In genomic region chr6:36875926-36876325, GRCm38 (mm10) we compare ENCODE assay signal across 12 mouse cellular contexts.
DNase-seq lines count a peak whose midpoint lies in the region.
"Had no signal": no experiment of that assay in that cellular context is flagged by ENCODE, and none has a peak within 500 bp of the region (broad histone marks: within the 10 kb centered on the region; RNA-seq: fewer than 3 reads in every experiment).

No protein-coding gene starts in this region.

- DNase-seq in adrenal gland, postnatal 14 days, result peak; percentile 39
- no peak for DNase-seq in adrenal gland, postnatal 4 days (ENCODE audit: low spot score in 2 of 2)
- DNase-seq in layer of hippocampus, adult 11-12 months (ENCODE audit: low spot score), result peak; percentile 21
- DNase-seq in layer of hippocampus, adult 9-10 months (ENCODE audit: low spot score), result no peak
- DNase-seq in adipocyte (ENCODE audit: low spot score), result peak; percentile 61
- DNase-seq in lung, postnatal 10 days, result peak; percentile 46
- no peak for DNase-seq in natural killer cell, adult 2 months (ENCODE audit: low spot score in 2 of 2)
- DNase-seq in left cerebral cortex, adult 18-20 months (ENCODE audit: low spot score in 2 of 2), result no peak
- DNase-seq: B cell, adult 2 months; cerebellum, postnatal 25 days; kidney, adult 8-10 months; right cerebral cortex, postnatal 4 days had no signal

Comparison
In these comparisons a context has a peak if more than half of its experiments do, and no peak if none do; other contexts are left out.
1. DNase-seq: peak in adrenal gland, postnatal 14 days (single experiment), layer of hippocampus, adult 11-12 months (single experiment), adipocyte (single experiment) and lung, postnatal 10 days (single experiment); none in adrenal gland, postnatal 4 days (0 of 2), layer of hippocampus, adult 9-10 months (single experiment), natural killer cell, adult 2 months (0 of 2) and left cerebral cortex, adult 18-20 months (0 of 2).